Mouse (Mus musculus) testis, adult 2 months (tissue): ENCODE data around the gene Perp.

Experiments used
- CTCF ChIP-seq: fragments of 200-500 bp; IDR thresholded peaks from 2 replicates; pipeline ENCODE4 v1.5.1; 2012; ENCODE audit warnings: low read depth, mild to moderate bottlenecking, inconsistent platforms, low read length, moderate library complexity; ENCODE audit not compliant: control insufficient read depth, insufficient read depth, insufficient replicate concordance
- POLR2A ChIP-seq: fragments of 200-500 bp; IDR thresholded peaks from 2 replicates; pipeline ENCODE4 v1.6.1; 2012; ENCODE audit warnings: low read depth, mild to moderate bottlenecking, inconsistent platforms, low read length, moderate library complexity; ENCODE audit not compliant: control insufficient read depth

DNA sequence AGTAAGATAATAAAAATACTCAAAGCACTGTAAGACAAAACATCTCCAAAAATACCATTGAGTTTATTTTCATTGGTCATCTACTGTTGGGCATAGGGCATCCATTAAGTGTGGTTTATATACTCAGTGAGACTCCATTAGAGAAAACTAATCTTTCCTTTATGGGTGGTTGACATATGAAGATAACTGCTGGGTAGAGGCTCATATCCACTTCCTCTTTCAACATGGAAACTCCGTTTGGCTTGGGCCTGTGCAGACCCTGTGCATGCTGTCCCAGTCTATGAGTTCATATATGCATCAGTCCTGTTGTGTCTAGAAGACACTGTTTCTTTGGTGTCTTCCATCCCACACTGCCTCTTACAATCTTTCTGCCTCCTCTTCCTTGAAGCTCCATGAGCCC lies 34.9 kb downstream of the Perp start:
- TF ChIP-seq CTCF, result no peak
- no peak for TF ChIP-seq POLR2A
